Mouse (Mus musculus) A20 (cell line): ENCODE results near the gene Grid2.

Experiments
- DNase-seq: peaks from one replicate; pipeline ENCODE4 v3.0.0-alpha.2; 2011; ENCODE audit warnings: low read depth, low spot score

Grid2 gene

GRCm38 (mm10) chr6:64063858-64064257, 808.2 kb downstream of the Grid2 start:
- no peak for DNase-seq

- DNase-seq, result no peak
These were observed 809.0 kb downstream of the Grid2 start for GRCm38 (mm10) chr6:64064704-64065103.

GRCm38 (mm10) chr6:64073406-64073805, 817.7 kb downstream of the Grid2 start:
- no peak for DNase-seq

- no peak for DNase-seq
These were observed 822.2 kb downstream of the Grid2 start for GRCm38 (mm10) chr6:64077911-64078310.

- DNase-seq, result no peak
These were observed 843.0 kb downstream of the Grid2 start for GRCm38 (mm10) chr6:64098662-64099061.

- no peak for DNase-seq
These were observed 858.9 kb downstream of the Grid2 start for GRCm38 (mm10) chr6:64114594-64114993.

GRCm38 (mm10) chr6:64136275-64136674, 880.6 kb downstream of the Grid2 start:
- DNase-seq, result no peak

GRCm38 (mm10) chr6:64148613-64149012, 892.9 kb downstream of the Grid2 start:
- no peak for DNase-seq

- no peak for DNase-seq
These were observed 919.4 kb downstream of the Grid2 start for GRCm38 (mm10) chr6:64174995-64175612.

- no peak for DNase-seq
These were observed 938.0 kb downstream of the Grid2 start for GRCm38 (mm10) chr6:64193646-64194045.

GRCm38 (mm10) chr6:64202396-64203122, 946.9 kb downstream of the Grid2 start:
- no peak for DNase-seq

GRCm38 (mm10) chr6:64236351-64236750, 980.7 kb downstream of the Grid2 start:
- no peak for DNase-seq

- no peak for DNase-seq
These were observed 984.9 kb downstream of the Grid2 start for GRCm38 (mm10) chr6:64240526-64240925.

- no peak for DNase-seq
These were observed 990.3 kb downstream of the Grid2 start for GRCm38 (mm10) chr6:64245951-64246350.

- DNase-seq, result no peak
These were observed 995.4 kb downstream of the Grid2 start for GRCm38 (mm10) chr6:64251041-64251440.

GRCm38 (mm10) chr6:64263517-64263916, 1007.8 kb downstream of the Grid2 start:
- DNase-seq, result no peak

GRCm38 (mm10) chr6:64264224-64264623, 1008.5 kb downstream of the Grid2 start:
- no peak for DNase-seq

- DNase-seq, result no peak
These were observed 1018.8 kb downstream of the Grid2 start for GRCm38 (mm10) chr6:64274319-64275114.

- no peak for DNase-seq
These were observed 1024.3 kb downstream of the Grid2 start for GRCm38 (mm10) chr6:64279927-64280326.

GRCm38 (mm10) chr6:64293761-64294160, 1038.1 kb downstream of the Grid2 start:
- DNase-seq, result no peak

- DNase-seq, result no peak
These were observed 1042.0 kb downstream of the Grid2 start for GRCm38 (mm10) chr6:64297633-64298032.

- no peak for DNase-seq
These were observed 1049.2 kb downstream of the Grid2 start for GRCm38 (mm10) chr6:64304709-64305476.
